Mouse (Mus musculus) embryonic facial prominence, embryonic 10.5 days (tissue): ENCODE results near the gene Gm14214. TPM values are rescaled to one million over a fixed set of nuclear protein-coding genes. Genes with fewer than 3 reads are reported as not detected.

Experiments
- DNase-seq: peaks from one replicate; pipeline ENCODE4 v3.0.0-alpha.2; 2017; ENCODE audit warnings: low spot score
- H3K27ac ChIP-seq: fragments of 300-500 bp; sonication (generic); replicated peaks from 2 replicates; pipeline ENCODE4 v1.5.1; 2016; ENCODE audit warnings: mild to moderate bottlenecking
- H3K27me3 ChIP-seq: fragments of 300-500 bp; sonication (generic); replicated peaks from 2 replicates; pipeline ENCODE4 v1.6.1; 2016; ENCODE audit warnings: low read depth, mild to moderate bottlenecking; ENCODE audit not compliant: poor library complexity, severe bottlenecking
- H3K36me3 ChIP-seq: fragments of 300-500 bp; sonication (generic); replicated peaks from 2 replicates; pipeline ENCODE4 v1.6.1; 2016; ENCODE audit warnings: mild to moderate bottlenecking, moderate library complexity
- H3K4me1 ChIP-seq: fragments of 300-500 bp; sonication (generic); 2 replicates; pipeline ENCODE4 v1.6.1; 2016
- H3K4me3 ChIP-seq: fragments of 300-500 bp; sonication (generic); 2 replicates; pipeline ENCODE4 v1.5.1; 2016; ENCODE audit warnings: mild to moderate bottlenecking, moderate library complexity
- H3K9me3 ChIP-seq: fragments of 300-500 bp; sonication (generic); 2 replicates; pipeline ENCODE4 v1.6.1; 2016; ENCODE audit warnings: mild to moderate bottlenecking
- WGBS: fragments of 180-500 bp; shearing (Covaris S2); methylation state at CpG from one replicate; pipeline ENCODE4 v1.1.7; 2016; 5-methylcytosine and 5-hydroxymethylcytosine counted together
- polyA plus RNA-seq: library from polyadenylated mRNA; unstranded; fragments of >200 nt; fragmentation: Nextera tagmentation; extraction: Ambion mirVana; gene quantifications from 2 replicates; pipeline ENCODE4 v1.2.1, GENCODE M21; 2016

Gm14214 gene
- polyA plus RNA-seq, 1 experiment from 2014 or later: not detected

DNA sequence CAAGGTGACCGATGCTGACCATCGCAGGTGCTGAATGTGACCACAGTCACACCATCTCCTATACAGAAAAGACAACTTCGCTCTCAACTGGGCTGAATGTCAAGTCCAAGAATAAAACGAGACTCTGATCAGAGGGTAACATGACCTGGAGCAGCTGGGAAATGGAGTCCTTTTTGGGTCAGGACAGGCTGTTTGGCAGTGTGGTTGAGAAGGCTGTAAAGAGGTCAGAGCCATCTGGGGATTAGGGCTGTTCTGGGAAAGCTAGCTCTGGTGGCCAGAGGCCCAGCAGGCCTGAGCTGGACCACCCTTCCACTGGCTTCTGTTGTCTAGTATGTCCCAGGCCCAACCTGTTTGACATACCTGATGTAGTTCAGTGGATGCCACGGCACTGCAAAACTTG, 31.2 kb downstream of the Gm14214 start:
- Histone ChIP-seq H3K36me3 (no peaks in the 10 kb centered on the region), H3K4me1 (peaks cover 24% of the 10 kb centered on the region), H3K27me3 (no peaks in the 10 kb centered on the region), H3K27ac (no peak overlapping the region), H3K9me3 (no peaks in the 10 kb centered on the region), H3K4me3 (no peak overlapping the region)
- no peak for DNase-seq
- 88% methylated on average over 5 of the region's 5 CpGs for WGBS

DNA sequence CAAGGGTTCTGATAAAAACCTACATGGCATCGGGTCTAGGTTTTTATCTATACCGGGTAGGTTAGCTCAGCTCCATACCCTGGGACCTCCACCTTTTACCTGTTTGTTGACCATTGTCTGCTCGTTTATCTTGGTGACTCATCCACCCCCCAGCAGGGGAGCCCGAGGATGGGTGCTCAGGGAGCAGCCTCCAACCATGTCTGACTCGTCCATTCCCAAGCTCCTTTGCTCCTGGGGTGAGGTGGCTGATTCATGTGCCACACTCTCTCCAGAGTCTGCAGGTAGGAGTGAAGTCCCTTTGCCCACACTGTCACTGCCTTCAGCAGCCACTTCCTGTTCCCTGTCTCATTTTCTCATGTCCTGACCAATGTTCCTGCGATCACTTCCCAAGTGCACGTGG, 33.8 kb downstream of the Gm14214 start:
- H3K9me3 ChIP-seq: no peaks in the 10 kb centered on the region
- WGBS: 86% methylated on average over 7 of the region's 7 CpGs
- DNase-seq: no peak
- no peak overlapping the region for H3K4me3 ChIP-seq
- H3K27ac ChIP-seq: no peak overlapping the region
- H3K36me3 ChIP-seq: no peaks in the 10 kb centered on the region
- H3K27me3 ChIP-seq: no peaks in the 10 kb centered on the region
- H3K4me1 ChIP-seq: peaks cover 21% of the 10 kb centered on the region

GRCm38 (mm10) chr2:154735416-154735815, 34.4 kb downstream of the Gm14214 start:
- no peaks in the 10 kb centered on the region for H3K27me3 ChIP-seq
- no peak overlapping the region for H3K27ac ChIP-seq
- no peaks in the 10 kb centered on the region for H3K36me3 ChIP-seq
- H3K4me3 ChIP-seq: no peak overlapping the region
- peaks cover 21% of the 10 kb centered on the region for H3K4me1 ChIP-seq
- WGBS: 74% methylated on average over 7 of the region's 7 CpGs
- DNase-seq: no peak
- H3K9me3 ChIP-seq: no peaks in the 10 kb centered on the region

DNA sequence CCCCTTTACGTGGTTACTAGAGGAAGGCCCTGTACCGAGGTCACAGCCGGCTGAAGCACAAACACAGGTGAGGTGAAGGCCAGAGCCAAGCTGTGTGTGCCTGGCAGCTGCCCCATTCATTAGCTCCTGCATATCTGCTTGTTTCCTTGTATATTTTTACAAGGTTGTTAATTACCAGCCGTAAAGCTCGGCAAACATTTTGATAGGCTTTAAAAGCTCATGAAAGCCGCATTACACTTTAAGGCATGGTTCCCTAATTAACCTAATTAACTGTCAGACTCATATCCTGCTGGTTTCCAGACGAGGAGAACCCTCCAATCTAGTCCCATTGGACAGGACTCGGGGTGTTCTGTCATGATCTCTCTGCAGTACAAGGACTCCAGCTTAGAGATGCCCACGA, 34.9 kb downstream of the Gm14214 start:
- Histone ChIP-seq H3K9me3 (no peaks in the 10 kb centered on the region), H3K36me3 (no peaks in the 10 kb centered on the region), H3K27me3 (no peaks in the 10 kb centered on the region), H3K4me3 (no peak overlapping the region), H3K4me1 (peaks cover 21% of the 10 kb centered on the region), H3K27ac (no peak overlapping the region)
- DNase-seq: no peak
- 63% methylated on average over 9 of the region's 9 CpGs for WGBS

DNA sequence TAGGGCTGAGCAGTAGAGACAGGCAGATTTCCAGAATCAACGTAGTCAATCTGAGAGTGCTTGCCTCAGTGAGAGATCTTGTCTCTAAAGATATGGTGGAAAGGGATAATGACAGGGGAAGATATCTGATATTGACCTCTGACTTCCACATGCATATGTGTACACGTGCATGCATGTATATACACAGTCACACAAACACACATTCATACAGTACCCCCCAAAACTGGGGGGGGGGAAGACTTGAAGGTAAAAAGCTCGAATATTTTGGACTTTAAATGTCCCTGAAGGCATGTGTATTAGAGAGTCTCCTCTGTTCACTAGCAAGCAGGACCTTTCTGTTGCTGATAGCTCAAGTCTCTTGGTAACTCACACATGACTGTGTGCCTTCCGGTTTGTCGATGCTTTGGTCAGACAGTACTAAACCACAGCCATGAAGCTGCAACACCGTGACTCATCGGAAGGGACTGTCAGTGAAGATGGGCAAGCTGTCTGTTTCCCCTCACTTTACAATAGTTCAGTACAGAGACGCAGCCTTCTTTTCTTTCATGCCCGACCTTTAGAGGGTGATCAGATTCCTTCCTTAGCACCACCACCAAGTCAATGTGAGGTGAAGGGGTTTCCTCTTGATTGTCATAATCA, 37.2 kb downstream of the Gm14214 start:
- Histone ChIP-seq H3K36me3 (no peaks in the 10 kb centered on the region), H3K27me3 (no peaks in the 10 kb centered on the region), H3K4me3 (no peak overlapping the region), H3K9me3 (no peaks in the 10 kb centered on the region), H3K27ac (no peak overlapping the region), H3K4me1 (peaks cover 25% of the 10 kb centered on the region)
- DNase-seq: no peak
- WGBS: 75% methylated on average over 9 of the region's 9 CpGs

GRCm38 (mm10) chr2:154731916-154732315, 37.9 kb downstream of the Gm14214 start:
- no peak for DNase-seq
- H3K27me3 ChIP-seq: no peaks in the 10 kb centered on the region
- no peaks in the 10 kb centered on the region for H3K36me3 ChIP-seq
- 81% methylated on average over 2 of the region's 2 CpGs for WGBS
- no peak overlapping the region for H3K4me3 ChIP-seq
- H3K27ac ChIP-seq: no peak overlapping the region
- peaks cover 25% of the 10 kb centered on the region for H3K4me1 ChIP-seq
- H3K9me3 ChIP-seq: no peaks in the 10 kb centered on the region

DNA sequence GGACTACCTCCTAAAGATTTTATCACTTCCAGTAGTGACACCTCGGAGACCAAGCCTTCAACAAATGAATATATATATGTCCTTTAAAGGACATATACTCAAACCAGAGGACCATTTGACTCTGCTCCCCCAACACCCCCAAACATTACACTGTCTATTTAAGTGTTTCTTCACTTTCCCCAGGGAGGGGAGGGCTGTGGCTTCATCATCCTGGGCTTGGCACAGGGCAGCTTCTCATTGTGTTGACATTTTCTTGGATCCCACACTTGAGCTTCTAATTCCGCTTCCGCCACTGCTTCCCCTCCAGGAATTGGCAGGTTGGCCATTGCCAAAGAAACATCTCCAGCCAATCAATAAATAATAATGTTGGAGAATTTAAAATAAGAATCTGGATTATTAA, 39.0 kb downstream of the Gm14214 start:
- Histone ChIP-seq H3K27me3 (no peaks in the 10 kb centered on the region), H3K27ac (no peak overlapping the region), H3K36me3 (no peaks in the 10 kb centered on the region), H3K9me3 (no peaks in the 10 kb centered on the region), H3K4me3 (no peak overlapping the region), H3K4me1 (peaks cover 25% of the 10 kb centered on the region)
- WGBS: 92% methylated on average over 3 of the region's 3 CpGs
- no peak for DNase-seq

- DNase-seq: no peak
- Histone ChIP-seq H3K4me3 (no peak overlapping the region), H3K36me3 (no peaks in the 10 kb centered on the region), H3K27ac (no peak overlapping the region), H3K27me3 (no peaks in the 10 kb centered on the region), H3K4me1 (peaks cover 15% of the 10 kb centered on the region), H3K9me3 (no peaks in the 10 kb centered on the region)
- WGBS: 71% methylated on average over 3 of the region's 3 CpGs
Measured at GRCm38 (mm10) chr2:154729737-154730136, 40.1 kb downstream of the Gm14214 start.

DNA sequence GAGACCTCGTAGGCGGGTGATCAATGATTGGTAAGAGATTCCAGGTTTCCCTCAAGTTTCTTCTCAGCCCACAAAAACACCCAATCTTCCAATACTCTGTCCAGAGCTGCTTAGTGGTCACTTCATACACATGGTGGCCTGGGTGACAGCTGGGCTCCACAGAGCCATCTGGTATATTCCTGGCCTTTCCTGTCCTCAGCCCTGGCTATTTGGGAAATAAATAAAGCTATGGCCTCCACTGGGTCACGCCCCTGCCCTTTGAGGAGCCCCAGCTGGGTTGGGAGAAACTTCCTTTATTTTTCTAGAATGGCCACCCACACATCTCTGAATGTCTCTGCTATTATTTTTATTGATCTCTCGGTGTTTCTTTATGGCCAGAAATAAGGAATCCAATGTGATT, 46.4 kb downstream of the Gm14214 start:
- peaks cover 8% of the 10 kb centered on the region; the same call in 1 of the 2 replicates for H3K4me1 ChIP-seq
- WGBS: 80% methylated on average over 4 of the region's 4 CpGs

DNA sequence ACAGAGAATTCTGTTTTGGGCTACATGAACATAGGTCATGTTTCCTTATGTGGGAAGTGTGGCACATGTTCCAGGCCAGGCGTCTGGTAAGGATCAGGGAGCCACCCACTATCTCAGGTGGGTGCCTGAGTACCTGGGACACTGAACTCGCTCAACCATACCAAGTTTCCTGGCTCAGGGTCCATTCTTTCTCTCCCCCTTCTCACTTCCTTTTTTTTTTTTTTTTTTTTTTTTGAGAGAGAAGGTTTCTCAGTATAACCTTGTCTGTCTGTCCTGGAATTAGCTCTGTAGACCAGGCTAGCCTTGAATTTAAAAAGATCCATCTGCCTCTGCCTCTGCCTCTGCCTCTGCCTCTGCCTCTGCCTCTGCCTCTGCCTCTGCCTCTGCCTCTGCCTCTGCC, 49.5 kb downstream of the Gm14214 start:
- Histone ChIP-seq H3K27ac (no peak overlapping the region), H3K9me3 (no peaks in the 10 kb centered on the region), H3K27me3 (no peaks in the 10 kb centered on the region), H3K4me1 (0 out of 2 replicates have a peak, but pooled peaks cover 4% of the 10 kb centered on the region), H3K4me3 (no peak overlapping the region), H3K36me3 (no peaks in the 10 kb centered on the region)
- DNase-seq: no peak
- WGBS: 87% methylated on average over 2 of the region's 2 CpGs

More for the DNA sequence above, 46.4 kb downstream of the Gm14214 start:
- DNase-seq: no peak
- no peak overlapping the region for H3K27ac ChIP-seq
- H3K27me3 ChIP-seq: no peaks in the 10 kb centered on the region
- H3K9me3 ChIP-seq: no peaks in the 10 kb centered on the region
- H3K36me3 ChIP-seq: no peaks in the 10 kb centered on the region
- H3K4me3 ChIP-seq: no peak overlapping the region

Other genes with a start within 250 kb of the Gm14214 start
- gene 1700003F12Rik, start 222.9 kb downstream of the Gm14214 start, polyA plus RNA-seq: 1.3 and 2.9 TPM in 2 replicates
- gene Actl10, start 218.3 kb downstream of the Gm14214 start, polyA plus RNA-seq: 0.19 and 0.33 TPM in 2 replicates
- 3.2 and 3.6 TPM in 2 replicates for gene Necab3, start 211.1 kb downstream of the Gm14214 start, polyA plus RNA-seq
- 25.2 and 26.0 TPM in 2 replicates for gene E2f1, start 200.1 kb downstream of the Gm14214 start, polyA plus RNA-seq
- gene Pxmp4, start 166.3 kb downstream of the Gm14214 start, polyA plus RNA-seq: 11.6 and 13.8 TPM in 2 replicates
- gene Zfp341, start 156.7 kb downstream of the Gm14214 start, polyA plus RNA-seq: 1.1 TPM in 2 replicates
- not detected in 2 replicates for gene 4930519P11Rik, start 156.6 kb downstream of the Gm14214 start, polyA plus RNA-seq
- 12.8 and 14.7 TPM in 2 replicates for gene Chmp4b, start 118.3 kb downstream of the Gm14214 start, polyA plus RNA-seq
- gene Raly, start 21.1 kb upstream of the Gm14214 start, polyA plus RNA-seq: 52.8 and 53.1 TPM in 2 replicates
- 1.5 and 2.3 TPM in 2 replicates for gene a, start 21.4 kb upstream of the Gm14214 start, polyA plus RNA-seq
- gene Eif2s2, start 122.9 kb upstream of the Gm14214 start, polyA plus RNA-seq: 124 and 138 TPM in 2 replicates
- gene Gm14226, start 248.2 kb upstream of the Gm14214 start, polyA plus RNA-seq: 0.88 and 1.3 TPM in 2 replicates